Mouse (Mus musculus) midbrain, postnatal 0 days (tissue): ENCODE measurements around the gene Erp29. TPM values are rescaled to one million over a fixed set of nuclear protein-coding genes. Genes with fewer than 3 reads are reported as not detected.
A peak's percentile ranks its signal among the peaks of the same experiment; 100 is the strongest.

Experiments
- ATAC-seq: fragments of 200-750 bp; cut with Nextera tagmentation; 2 replicates; pipeline ENCODE4 v1.8.0; 2017; ENCODE audit warnings: moderate number of reproducible peaks, mild to moderate bottlenecking, moderate TSS enrichment, moderate library complexity; ENCODE audit not compliant: low FRiP score
- DNase-seq: peaks from one replicate; pipeline ENCODE4 v3.0.0-alpha.2; 2015; ENCODE audit warnings: low spot score
- H3K27ac ChIP-seq: fragments of 300-500 bp; sonication (generic); 2 replicates; pipeline ENCODE4 v1.5.1; 2014; ENCODE audit warnings: low read depth, mild to moderate bottlenecking, low read length, mixed read lengths
- H3K27me3 ChIP-seq: fragments of 300-500 bp; sonication (generic); 2 replicates; pipeline ENCODE4 v1.6.1; 2014; ENCODE audit warnings: low read length, control low read depth, mixed read lengths; ENCODE audit not compliant: insufficient read depth
- H3K36me3 ChIP-seq: fragments of 300-500 bp; sonication (generic); 2 replicates; pipeline ENCODE4 v1.6.1; 2014; ENCODE audit warnings: low read length, control low read depth, mixed read lengths; ENCODE audit not compliant: insufficient read depth
- H3K4me1 ChIP-seq: fragments of 300-500 bp; sonication (generic); 2 replicates; pipeline ENCODE4 v1.6.1; 2014; ENCODE audit warnings: mild to moderate bottlenecking, control low read depth, antibody characterized with exemption, low read length, mixed read lengths; ENCODE audit not compliant: insufficient read depth
- H3K4me2 ChIP-seq: fragments of 300-500 bp; sonication (generic); 2 replicates; pipeline ENCODE4 v1.6.1; 2014; ENCODE audit warnings: low read depth, mild to moderate bottlenecking, low read length, mixed read lengths; ENCODE audit not compliant: poor library complexity, severe bottlenecking
- H3K4me3 ChIP-seq: fragments of 300-500 bp; sonication (generic); 2 replicates; pipeline ENCODE4 v1.5.1; 2014; ENCODE audit warnings: low read depth, mild to moderate bottlenecking, low read length, moderate library complexity
- H3K9ac ChIP-seq: fragments of 300-500 bp; sonication (generic); replicated peaks from 2 replicates; pipeline ENCODE4 v1.6.1; 2014; ENCODE audit warnings: mild to moderate bottlenecking, low read length, moderate library complexity, mixed read lengths; ENCODE audit not compliant: poor library complexity, severe bottlenecking
- H3K9me3 ChIP-seq: fragments of 300-500 bp; sonication (generic); 2 replicates; pipeline ENCODE4 v1.6.1; 2016; ENCODE audit warnings: low read length, control low read depth
- CTCF ChIP-seq: IDR thresholded peaks from 2 replicates; pipeline ENCODE4 v1.5.1; 2016; ENCODE audit warnings: antibody characterized with exemption, mild to moderate bottlenecking
- WGBS: fragments of 180-500 bp; shearing (Covaris S2); extraction: QIAGEN DNeasy Blood & Tissue Kit; methylation state at CpG from one replicate; pipeline ENCODE4 v1.1.7; 2014; 5-methylcytosine and 5-hydroxymethylcytosine counted together
- polyA plus RNA-seq: library from polyadenylated mRNA; unstranded; fragments of >200 nt; fragmentation: Nextera tagmentation; extraction: Ambion mirVana; gene quantifications from 2 replicates; pipeline ENCODE4 v1.2.1, GENCODE M21; 2015
- total RNA-seq: library from RNA; depleted of rRNA; stranded (reverse); fragments of >200 nt; gene quantifications from 2 replicates; pipeline ENCODE4 v1.2.3, GENCODE M21; 2014; rRNA removed

The Erp29 gene
- total and polyA plus RNA-seq, 2 experiments from 2014 or later, result 70.8 to 187 TPM

DNA sequence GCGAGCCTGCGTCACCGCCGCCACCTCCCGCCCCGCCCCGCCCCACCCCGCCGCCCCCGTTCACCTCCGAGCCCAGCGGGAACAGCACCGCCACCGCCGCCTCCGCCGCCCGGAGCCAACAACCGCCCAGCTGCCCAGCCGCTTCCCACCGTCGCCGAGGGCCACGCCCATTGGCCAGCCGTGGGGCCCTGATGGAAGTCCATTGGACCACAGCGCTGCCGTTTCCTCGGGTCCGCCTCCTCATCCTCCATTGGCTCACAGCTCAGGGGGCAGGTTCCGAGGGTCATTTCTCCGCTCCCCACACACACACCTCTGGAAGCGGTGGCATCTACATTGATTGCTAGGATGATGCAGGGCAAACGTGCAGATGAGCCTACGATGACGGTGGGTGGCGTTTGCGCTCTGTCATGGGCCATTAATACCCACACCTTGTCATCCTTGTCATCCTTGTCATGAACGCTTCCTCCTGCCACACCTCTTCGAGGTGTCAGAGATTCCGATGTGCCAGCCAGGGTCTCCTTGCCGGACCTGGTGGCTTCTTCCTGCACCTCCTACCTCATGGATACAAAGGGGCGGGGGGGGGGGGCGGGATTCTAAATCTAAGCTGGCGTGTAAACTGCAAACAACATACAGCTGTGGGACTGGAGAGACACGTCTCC is 66.7 kb downstream of the Erp29 start, which contains the start of gene Trafd1:
Trafd1 (minus strand) TSS at position 172 of the 659 bp plus-strand sequence.
- Histone ChIP-seq H3K36me3 (peaks cover 11% of the 10 kb centered on the region; the same call in 1 of the 2 replicates), H3K27me3 (no peaks in the 10 kb centered on the region), H3K27ac (peak within 1 kb of the TSS; percentile 85), H3K9ac (peak within 1 kb of the TSS; percentile 87), H3K4me3 (peak within 1 kb of the TSS; percentile 75), H3K4me1 (0 out of 2 replicates have a peak, but pooled peaks cover 2% of the 10 kb centered on the region), H3K4me2 (peak within 1 kb of the TSS; percentile 57), H3K9me3 (no peaks in the 10 kb centered on the region)
- peak; percentile 96 for DNase-seq
- no peak for TF ChIP-seq CTCF
- peak; percentile 95 for ATAC-seq
- 1% methylated on average over 36 of the region's 45 CpGs for WGBS

DNA sequence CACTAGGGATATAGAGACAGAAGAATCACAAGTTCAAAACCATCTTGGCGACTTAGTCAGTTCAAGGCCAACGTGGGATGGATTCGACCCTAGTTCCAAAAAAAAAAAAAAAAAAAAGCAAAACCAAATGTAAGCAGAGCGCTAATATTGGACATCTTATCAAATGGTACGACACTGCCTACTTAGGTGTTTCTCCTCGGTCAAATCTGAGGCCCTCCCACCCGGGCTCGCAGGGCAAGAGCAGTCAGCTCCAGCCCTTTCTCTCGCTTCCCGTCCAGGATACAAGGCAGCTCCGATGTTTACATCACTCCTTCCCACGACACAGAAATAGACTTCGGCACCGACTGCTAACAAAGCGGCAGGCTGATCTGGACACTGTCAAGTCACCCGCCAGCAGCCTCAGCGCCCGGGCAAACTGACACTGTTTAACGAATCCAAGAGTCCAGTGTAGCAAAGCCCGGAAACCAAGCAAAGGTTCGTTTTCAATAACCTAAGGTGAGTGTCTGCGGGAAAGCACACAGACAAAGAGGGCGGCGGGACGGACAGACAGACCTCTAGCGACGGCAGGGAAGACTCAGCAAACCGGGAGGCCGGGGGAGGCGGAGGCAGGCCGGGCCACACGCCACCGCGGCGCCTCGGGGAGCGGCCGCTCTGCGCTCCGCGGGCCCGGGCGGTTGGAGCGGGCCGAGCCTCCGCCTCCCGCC is 67.4 kb downstream of the Erp29 start:
- DNase-seq (peak; percentile 64), ATAC-seq (peak; percentile 50)
- WGBS, result 2% methylated on average over 46 of the region's 47 CpGs

GRCm38 (mm10) chr5:121383857-121384756 is 68.2 kb downstream of the Erp29 start:
- peak overlapping the region; percentile 87 for H3K9ac ChIP-seq
- H3K9me3 ChIP-seq, result no peaks in the 10 kb centered on the region
- DNase-seq (peak; percentile 5), ATAC-seq (no peak)
- no peaks in the 10 kb centered on the region for H3K27me3 ChIP-seq
- H3K4me1 ChIP-seq, result 0 out of 2 replicates have a peak, but pooled peaks cover 2% of the 10 kb centered on the region
- H3K27ac ChIP-seq, result peak overlapping the region; percentile 85; the same call in 1 of the 2 replicates
- H3K4me2 ChIP-seq, result peak overlapping the region; percentile 57
- peak overlapping the region; percentile 75 for H3K4me3 ChIP-seq
- no peak for TF ChIP-seq CTCF
- peaks cover 21% of the 10 kb centered on the region for H3K36me3 ChIP-seq
- WGBS, result 52% methylated on average over 10 of the region's 10 CpGs

More for the DNA sequence above, 67.4 kb downstream of the Erp29 start:
- Histone ChIP-seq H3K4me1 (0 out of 2 replicates have a peak, but pooled peaks cover 2% of the 10 kb centered on the region), H3K9me3 (no peaks in the 10 kb centered on the region), H3K4me3 (peak overlapping the region; percentile 75), H3K27ac (peak overlapping the region; percentile 85), H3K36me3 (peaks cover 13% of the 10 kb centered on the region), H3K27me3 (no peaks in the 10 kb centered on the region), H3K4me2 (peak overlapping the region; percentile 57), H3K9ac (peak overlapping the region; percentile 87)
- no peak for TF ChIP-seq CTCF

DNA sequence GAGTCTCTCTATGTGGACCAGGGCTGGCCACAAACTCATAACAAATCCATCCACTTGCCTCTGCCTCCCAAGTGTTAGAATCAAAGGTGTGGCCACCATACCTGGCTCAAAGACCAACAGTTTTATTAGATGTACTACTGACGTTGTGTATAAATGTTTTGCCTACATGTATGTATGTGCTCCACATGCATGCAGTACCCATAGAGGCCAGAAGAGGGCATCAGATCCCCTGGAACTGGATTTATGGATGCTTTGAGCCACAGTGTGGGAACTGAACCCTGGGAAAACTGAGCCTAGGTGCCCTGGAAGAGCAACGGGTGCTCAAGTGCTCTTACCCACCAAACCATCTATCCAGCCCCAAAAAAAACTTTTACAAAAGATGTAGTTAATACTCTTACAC is 71.6 kb downstream of the Erp29 start:
- Histone ChIP-seq H3K27me3 (no peaks in the 10 kb centered on the region), H3K27ac (no peak overlapping the region), H3K4me2 (no peak overlapping the region), H3K4me1 (no peaks in the 10 kb centered on the region), H3K4me3 (no peak overlapping the region), H3K36me3 (peaks cover 41% of the 10 kb centered on the region), H3K9ac (no peak overlapping the region), H3K9me3 (no peaks in the 10 kb centered on the region)
- DNase-seq, result no peak
- ATAC-seq, result no peak
- 96% methylated on average over 2 of the region's 2 CpGs for WGBS
- TF ChIP-seq CTCF, result peak; percentile 70

- DNase-seq (no peak), ATAC-seq (no peak)
- no peak for TF ChIP-seq CTCF
- Histone ChIP-seq H3K4me3 (no peak overlapping the region), H3K36me3 (peaks cover 57% of the 10 kb centered on the region), H3K27ac (no peak overlapping the region), H3K27me3 (no peaks in the 10 kb centered on the region), H3K9ac (no peak overlapping the region), H3K9me3 (no peaks in the 10 kb centered on the region), H3K4me1 (no peaks in the 10 kb centered on the region), H3K4me2 (no peak overlapping the region)
- 93% methylated on average over 13 of the region's 13 CpGs for WGBS
Observed at GRCm38 (mm10) chr5:121378678-121379256, 73.5 kb downstream of the Erp29 start.

Other genes with a start within 250 kb of the Erp29 start
- 463 and 476 TPM in 2 replicates for gene Rpl6, start 248.0 kb downstream of the Erp29 start, total RNA-seq
- 360 and 362 TPM in 2 replicates for gene Rpl6, start 248.0 kb downstream of the Erp29 start, polyA plus RNA-seq
- 141 and 153 TPM in 2 replicates for gene Hectd4, start 232.3 kb downstream of the Erp29 start, total RNA-seq
- 16.4 and 17.9 TPM in 2 replicates for gene Hectd4, start 232.3 kb downstream of the Erp29 start, polyA plus RNA-seq
- gene Trafd1, start 66.9 kb downstream of the Erp29 start, total RNA-seq, result 98.2 and 110 TPM in 2 replicates
- 119 and 124 TPM in 2 replicates for gene Trafd1, start 66.9 kb downstream of the Erp29 start, polyA plus RNA-seq
- gene Naa25, start 54.6 kb downstream of the Erp29 start, total RNA-seq, result 41.8 and 45.1 TPM in 2 replicates
- 37.8 and 42.1 TPM in 2 replicates for gene Naa25, start 54.6 kb downstream of the Erp29 start, polyA plus RNA-seq
- gene Tmem116, start 613 bp downstream of the Erp29 start, total RNA-seq, result 0.66 and 4.6 TPM in 2 replicates
- gene Tmem116, start 613 bp downstream of the Erp29 start, polyA plus RNA-seq, result 2.0 and 2.5 TPM in 2 replicates
- gene Adam1b, start 50.9 kb upstream of the Erp29 start, total RNA-seq, result not detected in 2 replicates
- not detected in 2 replicates for gene Adam1b, start 50.9 kb upstream of the Erp29 start, polyA plus RNA-seq
- 17.0 and 21.0 TPM in 2 replicates for gene Adam1a, start 93.0 kb upstream of the Erp29 start, total RNA-seq
- 1.8 and 2.4 TPM in 2 replicates for gene Adam1a, start 93.0 kb upstream of the Erp29 start, polyA plus RNA-seq
- gene Gm42878, start 93.0 kb upstream of the Erp29 start, total RNA-seq, result 0.71 TPM in 1 of 2 replicates, not detected in the other
- gene Gm42878, start 93.0 kb upstream of the Erp29 start, polyA plus RNA-seq, result not detected in 2 replicates
- gene Mapkapk5, start 93.4 kb upstream of the Erp29 start, total RNA-seq, result 72.7 and 78.0 TPM in 2 replicates
- gene Mapkapk5, start 93.4 kb upstream of the Erp29 start, polyA plus RNA-seq, result 45.3 and 45.8 TPM in 2 replicates
- 104 TPM in 2 replicates for gene Aldh2, start 141.3 kb upstream of the Erp29 start, total RNA-seq
- gene Aldh2, start 141.3 kb upstream of the Erp29 start, polyA plus RNA-seq, result 139 and 147 TPM in 2 replicates
- gene Acad12, start 166.4 kb upstream of the Erp29 start, total RNA-seq, result 2.0 and 2.1 TPM in 2 replicates
- gene Acad12, start 166.4 kb upstream of the Erp29 start, polyA plus RNA-seq, result 1.8 and 2.1 TPM in 2 replicates
- gene Acad10, start 208.0 kb upstream of the Erp29 start, total RNA-seq, result 1.7 TPM in 2 replicates
- gene Acad10, start 208.0 kb upstream of the Erp29 start, polyA plus RNA-seq, result 1.3 and 1.4 TPM in 2 replicates
- 47.3 and 48.2 TPM in 2 replicates for gene Brap, start 208.1 kb upstream of the Erp29 start, total RNA-seq
- 43.5 and 43.6 TPM in 2 replicates for gene Brap, start 208.1 kb upstream of the Erp29 start, polyA plus RNA-seq